Comparison of ENCODE assay signal across 12 mouse cellular contexts in the genomic region with DNA sequence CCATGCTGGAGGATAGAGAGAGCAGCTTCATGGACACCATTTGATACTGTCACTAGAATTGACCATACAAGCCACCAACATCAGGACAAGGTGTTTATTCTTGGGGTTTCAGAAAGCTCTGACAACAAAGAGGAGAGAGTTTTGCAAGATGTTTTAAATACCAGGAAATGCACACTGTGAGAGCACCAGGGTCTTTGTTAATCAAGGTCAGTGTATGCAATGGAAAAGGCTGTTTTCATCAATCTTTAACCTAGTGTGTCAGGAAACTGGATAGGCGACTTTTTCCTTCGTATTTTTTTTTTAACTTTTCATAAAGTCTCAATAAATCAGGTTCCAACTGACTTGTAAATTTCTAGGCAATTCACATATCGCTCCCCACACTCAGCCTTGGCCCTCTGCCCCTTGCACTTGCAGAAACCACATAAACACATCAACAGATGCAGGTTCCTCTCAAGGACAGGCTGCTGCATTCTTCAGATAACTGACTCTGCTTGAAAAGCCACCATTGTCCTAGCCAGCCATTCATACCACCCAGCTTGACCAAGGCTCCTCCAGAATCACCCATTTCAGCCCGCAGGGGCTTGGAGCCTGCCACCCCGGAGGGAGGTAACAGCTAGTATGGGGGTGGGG.
DNase-seq lines count a peak whose midpoint lies in the region; ATAC-seq and TF ChIP-seq lines count a peak whose summit lies in the region.
"Had no signal": no experiment of that assay in that cellular context is flagged by ENCODE, and none has a peak within 500 bp of the region (broad histone marks: within the 10 kb centered on the region; RNA-seq: fewer than 3 reads in every experiment).

No protein-coding gene starts in this region.

- no peaks in the 10 kb centered on the region for H3K9me3 ChIP-seq in hindbrain, embryonic 12.5 days (replicated peaks)
- H3K9me3 ChIP-seq: midbrain, embryonic 12.5 days had no signal

- no peaks in the 10 kb centered on the region for H3K27me3 ChIP-seq in myocyte (ENCODE audit: control insufficient read depth, insufficient read depth, insufficient read length)
- no peaks in the 10 kb centered on the region for H3K27me3 ChIP-seq in hindbrain, embryonic 12.5 days
- H3K27me3 ChIP-seq: midbrain, embryonic 12.5 days had no signal

- H3K36me3 ChIP-seq in myocyte (ENCODE audit: control insufficient read depth, insufficient read depth) = no peaks in the 10 kb centered on the region
- H3K36me3 ChIP-seq in hindbrain, embryonic 12.5 days = no peaks in the 10 kb centered on the region
- H3K36me3 ChIP-seq: midbrain, embryonic 12.5 days had no signal

- no peak for TF ChIP-seq POLR2A in myocyte (IDR thresholded peaks at IDR 0.05; ENCODE audit: insufficient read length, low read depth)

- no peak overlapping the region for H3ac ChIP-seq in myocyte (ENCODE audit: control insufficient read depth, insufficient read length)

- no peaks in the 10 kb centered on the region for H3K79me2 ChIP-seq in myocyte (ENCODE audit: control insufficient read depth, insufficient read depth)

- no peak overlapping the region for H3K27ac ChIP-seq in hindbrain, embryonic 12.5 days
- H3K27ac ChIP-seq: hindbrain, embryonic 14.5 days; midbrain, embryonic 12.5 days had no signal

- DNase-seq in kidney, adult 9 months = peak; percentile 1
- no peak for DNase-seq in kidney, adult 18-20 months
- peak; percentile 88 for DNase-seq in R1 (ENCODE audit: low read depth, low spot score)
- DNase-seq in forelimb bud, embryonic 11.5 days (ENCODE audit: low read depth, low spot score) = peak; percentile 43
- DNase-seq in thymus, postnatal 36 days = no peak
- DNase-seq: cerebellum, adult 8-10 months had no signal

- H3K9ac ChIP-seq in hindbrain, embryonic 12.5 days = no peak overlapping the region
- H3K9ac ChIP-seq: hindbrain, embryonic 14.5 days; midbrain, embryonic 12.5 days had no signal

- WGBS in hindbrain, embryonic 12.5 days = 14% methylated on average over 5 of the region's 5 CpGs

- no peak for ATAC-seq in megakaryocyte-erythroid progenitor cell, adult 5-6 weeks (replicated peaks; ENCODE audit: low FRiP score, low TSS enrichment, poor library complexity, severe bottlenecking)
- ATAC-seq in hindbrain, embryonic 12.5 days (ENCODE audit: low FRiP score) = no peak
- ATAC-seq: lung, postnatal 0 days had no signal

- peaks cover 4% of the 10 kb centered on the region; the same call in 1 of the 2 replicates for H3K4me1 ChIP-seq in hindbrain, embryonic 12.5 days

- no peak overlapping the region for H3K4me2 ChIP-seq in myocyte (ENCODE audit: low read depth)
- no peak overlapping the region for H3K4me2 ChIP-seq in hindbrain, embryonic 12.5 days (replicated peaks)
- H3K4me2 ChIP-seq: hindbrain, embryonic 14.5 days; midbrain, embryonic 12.5 days had no signal

- no peak overlapping the region for H3K4me3 ChIP-seq in myocyte
- H3K4me3 ChIP-seq in hindbrain, embryonic 12.5 days = no peak overlapping the region
- H3K4me3 ChIP-seq: midbrain, embryonic 12.5 days had no signal

TF ChIP-seq in myocyte, 11 proteins besides CTCF, POLR2A, EP300 and RAD21:
- TF ChIP-seq MYOD1 (IDR thresholded peaks at IDR 0.05; ENCODE audit: control insufficient read depth in 1 of 3, insufficient read length in 2 of 3, low read depth in 2 of 3) (peak in 1 of 3 experiments; percentile 53), SRF (IDR thresholded peaks at IDR 0.05; ENCODE audit: control insufficient read depth, insufficient read length, low read depth) (no peak), MAX (IDR thresholded peaks at IDR 0.05; ENCODE audit: low read depth) (no peak), MYOG (IDR thresholded peaks at IDR 0.05; ENCODE audit: control insufficient read depth in 1 of 3, insufficient read depth in 1 of 3, insufficient read length in 2 of 3, low read depth in 2 of 3) (peak; percentile 2 to 62 (median 8)), POLR2AphosphoS2 (IDR thresholded peaks at IDR 0.05; ENCODE audit: insufficient read length, low read depth) (no peak), USF1 (IDR thresholded peaks at IDR 0.05; ENCODE audit: low read depth) (no peak), TCF12 (IDR thresholded peaks at IDR 0.05; ENCODE audit: insufficient read depth, poor library complexity, severe bottlenecking) (no peak), E2F4 (IDR thresholded peaks at IDR 0.05; ENCODE audit: insufficient read depth) (no peak), TCF3 (IDR thresholded peaks at IDR 0.05; ENCODE audit: insufficient read length, low read depth) (no peak), CEBPB (IDR thresholded peaks at IDR 0.05; ENCODE audit: insufficient read depth, poor library complexity, severe bottlenecking) (no peak), REST (IDR thresholded peaks at IDR 0.05; ENCODE audit: insufficient read depth, insufficient read length) (no peak)

Comparison
In these comparisons a context has a peak if more than half of its experiments do, and no peak if none do; other contexts are left out.
1. DNase-seq: peak in kidney, adult 9 months (single experiment), R1 (single experiment) and forelimb bud, embryonic 11.5 days (single experiment); none in kidney, adult 18-20 months (single experiment) and thymus, postnatal 36 days (0 of 2).